Mouse (Mus musculus) lung, postnatal 0 days (tissue): ENCODE measurements around the gene Acox1.

Experiments used
- CTCF ChIP-seq: IDR thresholded peaks from 2 replicates; pipeline ENCODE4 v1.5.1; 2016; ENCODE audit warnings: antibody characterized with exemption, mild to moderate bottlenecking
- EP300 ChIP-seq: IDR thresholded peaks from 2 replicates; pipeline ENCODE4 v1.6.1; 2016; ENCODE audit warnings: antibody characterized with exemption, mild to moderate bottlenecking, control low read depth

- TF ChIP-seq CTCF (no peak), EP300 (no peak)
These were observed 29.6 kb downstream of the Acox1 start for GRCm38 (mm10) chr11:116169214-116169613.
